ENCODE assay signal across 7 mouse cellular contexts in genomic region chr12:31444131-31444546, GRCm38 (mm10). TPM values are rescaled to one million over a fixed set of nuclear protein-coding genes. Genes with fewer than 3 reads are reported as not detected.
DNase-seq lines count a peak whose midpoint lies in the region; ATAC-seq and TF ChIP-seq lines count a peak whose summit lies in the region.

No protein-coding gene starts in this region.

- H3K4me1 ChIP-seq in CH12.LX (ENCODE audit: control insufficient read depth in 1 of 2, insufficient read depth in 2 of 2) = peaks cover 2 to 15% of the 10 kb centered on the region in 2 experiments; a peak in 2 of 4 replicates
- H3K4me1 ChIP-seq in forebrain, postnatal 0 days (ENCODE audit: insufficient read depth) = no peaks in the 10 kb centered on the region
- H3K4me1 ChIP-seq in limb, embryonic 13.5 days = peaks cover 21% of the 10 kb centered on the region
- H3K4me1 ChIP-seq in midbrain, postnatal 0 days (ENCODE audit: insufficient read depth, low read length) = no peaks in the 10 kb centered on the region

- H3K27ac ChIP-seq in CH12.LX (ENCODE audit: insufficient read depth, low read depth) = no peak overlapping the region
- no peak overlapping the region for H3K27ac ChIP-seq in forebrain, postnatal 0 days (ENCODE audit: low read depth, low read length)
- no peak overlapping the region for H3K27ac ChIP-seq in limb, embryonic 13.5 days
- H3K27ac ChIP-seq in midbrain, postnatal 0 days (ENCODE audit: low read depth, low read length) = no peak overlapping the region

- TF ChIP-seq CTCF in CH12.LX (conservative IDR thresholded peaks at IDR 0.05 in 1 of 2, IDR thresholded peaks at IDR 0.05 in 1 of 2; ENCODE audit: low read depth in 2 of 2, low read length in 2 of 2) = no peak
- no peak for TF ChIP-seq CTCF in forebrain, postnatal 0 days (IDR thresholded peaks at IDR 0.05; ENCODE audit: low read depth)
- peak; percentile 33 for TF ChIP-seq CTCF in midbrain, postnatal 0 days (IDR thresholded peaks at IDR 0.05)

- in situ Hi-C loops in CH12.LX (cut with MboI; ENCODE audit: low pct_ligation_motif_present, low pct_unique_long_range_greater_than_20kb, low sequenced_read_pairs) = no loop called here

- no peaks in the 10 kb centered on the region for H3K27me3 ChIP-seq in CH12.LX (replicated peaks)
- H3K27me3 ChIP-seq in forebrain, postnatal 0 days (ENCODE audit: insufficient read depth, low read length) = no peaks in the 10 kb centered on the region
- peaks cover 9% of the 10 kb centered on the region for H3K27me3 ChIP-seq in limb, embryonic 13.5 days
- H3K27me3 ChIP-seq in midbrain, postnatal 0 days (ENCODE audit: insufficient read depth, low read length) = peaks cover 4% of the 10 kb centered on the region; the same call in 1 of the 2 replicates

- no peak overlapping the region for H3K9ac ChIP-seq in CH12.LX (ENCODE audit: insufficient read depth, low read depth)
- no peak overlapping the region for H3K9ac ChIP-seq in forebrain, postnatal 0 days
- no peak overlapping the region for H3K9ac ChIP-seq in limb, embryonic 13.5 days
- H3K9ac ChIP-seq in midbrain, postnatal 0 days (replicated peaks; ENCODE audit: low read length, poor library complexity, severe bottlenecking) = no peak overlapping the region

- no peaks in the 10 kb centered on the region for H3K79me2 ChIP-seq in CH12.LX (replicated peaks; ENCODE audit: control insufficient read depth, extremely low read depth, insufficient read depth, poor library complexity, severe bottlenecking)

- WGBS in forebrain, postnatal 0 days = 1% methylated on average over 11 of the region's 11 CpGs
- under 1% methylated on average over 11 of the region's 11 CpGs for whole genome bisulfite sequencing in limb, embryonic 13.5 days
- WGBS in midbrain, postnatal 0 days = 2% methylated on average over 11 of the region's 11 CpGs

- peak overlapping the region in 1 of 3 experiments; percentile 35 for H3K4me3 ChIP-seq in CH12.LX (replicated peaks in 1 of 3; ENCODE audit: low read depth in 2 of 3, low read length in 2 of 3, poor library complexity in 1 of 3)
- H3K4me3 ChIP-seq in forebrain, postnatal 0 days (ENCODE audit: low read depth, low read length) = peak overlapping the region; percentile 0; the same call in 1 of the 2 replicates
- H3K4me3 ChIP-seq in limb, embryonic 13.5 days = peak overlapping the region; percentile 19
- H3K4me3 ChIP-seq in midbrain, postnatal 0 days (ENCODE audit: low read depth, low read length) = peak overlapping the region; percentile 28

- no peak for DNase-seq in CH12.LX (ENCODE audit: extremely low read depth)
- DNase-seq in WW6 (ENCODE audit: low read depth, low spot score) = peak; percentile 18
- DNase-seq in forebrain, postnatal 0 days = peak; percentile 6
- peak; percentile 53 for DNase-seq in midbrain, postnatal 0 days (ENCODE audit: low spot score)
- no peak for DNase-seq in spleen, postnatal 4 days (ENCODE audit: low spot score in 2 of 2)
- DNase-seq in natural killer cell, adult 2 months (ENCODE audit: low spot score in 2 of 2) = no peak

- no peaks in the 10 kb centered on the region for H3K9me3 ChIP-seq in CH12.LX (replicated peaks; ENCODE audit: low read length)
- H3K9me3 ChIP-seq in forebrain, postnatal 0 days (ENCODE audit: low read length) = no peaks in the 10 kb centered on the region
- H3K9me3 ChIP-seq in limb, embryonic 13.5 days = no peaks in the 10 kb centered on the region
- no peaks in the 10 kb centered on the region for H3K9me3 ChIP-seq in midbrain, postnatal 0 days (ENCODE audit: low read length)

- no peak for TF ChIP-seq RAD21 in CH12.LX (IDR thresholded peaks at IDR 0.05; ENCODE audit: low read depth, low read length)

- no peaks in the 10 kb centered on the region for H3K36me3 ChIP-seq in CH12.LX (replicated peaks in 1 of 2; ENCODE audit: control insufficient read depth in 1 of 2, insufficient read depth in 1 of 2, low read length in 1 of 2)
- no peaks in the 10 kb centered on the region for H3K36me3 ChIP-seq in forebrain, postnatal 0 days (ENCODE audit: insufficient read depth)
- no peaks in the 10 kb centered on the region for H3K36me3 ChIP-seq in limb, embryonic 13.5 days
- no peaks in the 10 kb centered on the region for H3K36me3 ChIP-seq in midbrain, postnatal 0 days (ENCODE audit: insufficient read depth, low read length)

- dilution Hi-C loops in CH12.LX (cut with MboI; ENCODE audit: extremely low pct_ligation_motif_present, extremely low pct_unique_long_range_greater_than_20kb, low sequenced_read_pairs) = no loop called here

- TF ChIP-seq POLR2A in CH12.LX (IDR thresholded peaks at IDR 0.05; ENCODE audit: low read depth, low read length) = no peak

- peak; percentile 65 for ATAC-seq in forebrain, postnatal 0 days
- ATAC-seq in limb, embryonic 13.5 days (ENCODE audit: low FRiP score, low read depth) = peak; percentile 92
- ATAC-seq in midbrain, postnatal 0 days (ENCODE audit: low FRiP score) = peak; percentile 65

- TF ChIP-seq EP300 in CH12.LX (IDR thresholded peaks at IDR 0.05; ENCODE audit: low read length) = no peak

- H3K4me2 ChIP-seq in CH12.LX (ENCODE audit: insufficient read depth, low read depth, poor library complexity, severe bottlenecking) = peak overlapping the region; percentile 52
- H3K4me2 ChIP-seq in forebrain, postnatal 0 days (ENCODE audit: low read depth) = peak overlapping the region; percentile 43
- H3K4me2 ChIP-seq in limb, embryonic 13.5 days (replicated peaks) = peak overlapping the region; percentile 55
- peak overlapping the region; percentile 58 for H3K4me2 ChIP-seq in midbrain, postnatal 0 days (ENCODE audit: low read depth, low read length, poor library complexity, severe bottlenecking)

TF ChIP-seq in CH12.LX, 34 proteins besides CTCF, POLR2A, EP300 and RAD21:
- peak; percentile 52; the same call in 1 of the 2 replicates for TF ChIP-seq MXI1 (IDR thresholded peaks at IDR 0.05; ENCODE audit: low read depth, low read length)
- 0 out of 2 replicates have a peak, but pooled peaks have one; percentile 11 for TF ChIP-seq MYC (IDR thresholded peaks at IDR 0.05; ENCODE audit: low read depth, low read length)
- TF ChIP-seq CHD1 (IDR thresholded peaks at IDR 0.05; ENCODE audit: low read depth, low read length) = no peak

RNA-seq across cellular contexts. Expression of gene Slc26a3, which starts 53.5 kb away (rescaled TPM):
- not detected in 2 replicates for total RNA-seq in CH12.LX (2012; rRNA removed)
- not detected in 2 replicates for total RNA-seq in CH12.LX (2014; rRNA removed)
- not detected in 2 replicates for polyA plus RNA-seq in CH12.LX (2012; ENCODE audit: insufficient read length, low read depth)
- total RNA-seq in forebrain, postnatal 0 days (2014; rRNA removed) = 0.46 TPM in 1 of 2 replicates, not detected in the other
- 0.14 TPM in 1 of 2 replicates, not detected in the other for polyA plus RNA-seq in forebrain, postnatal 0 days (2015; fragmentation: Nextera tagmentation; extraction: Ambion mirVana)
- 0.05 TPM in 1 of 2 replicates, not detected in the other for polyA plus RNA-seq in limb, embryonic 13.5 days (2015; fragmentation: Nextera tagmentation; extraction: Ambion mirVana)
- 0.19 TPM in 1 of 2 replicates, not detected in the other for total RNA-seq in midbrain, postnatal 0 days (2014; rRNA removed)
- polyA plus RNA-seq in midbrain, postnatal 0 days (2015; fragmentation: Nextera tagmentation; extraction: Ambion mirVana) = 0.07 and 0.15 TPM in 2 replicates

RNA-seq across cellular contexts. Expression of gene Cbll1, which starts 55.3 kb away (rescaled TPM):
- total RNA-seq in CH12.LX (2012; rRNA removed) = 4.5 TPM in 2 replicates
- 4.6 and 5.2 TPM in 2 replicates for total RNA-seq in CH12.LX (2014; rRNA removed)
- polyA plus RNA-seq in CH12.LX (2012; ENCODE audit: insufficient read length, low read depth) = 16.4 and 18.8 TPM in 2 replicates
- 19.1 and 25.9 TPM in 2 replicates for total RNA-seq in forebrain, postnatal 0 days (2014; rRNA removed)
- 18.1 and 22.5 TPM in 2 replicates for polyA plus RNA-seq in forebrain, postnatal 0 days (2015; fragmentation: Nextera tagmentation; extraction: Ambion mirVana)
- polyA plus RNA-seq in limb, embryonic 13.5 days (2015; fragmentation: Nextera tagmentation; extraction: Ambion mirVana) = 13.6 and 14.4 TPM in 2 replicates
- total RNA-seq in midbrain, postnatal 0 days (2014; rRNA removed) = 19.5 and 25.2 TPM in 2 replicates
- polyA plus RNA-seq in midbrain, postnatal 0 days (2015; fragmentation: Nextera tagmentation; extraction: Ambion mirVana) = 17.4 and 17.7 TPM in 2 replicates

Comparison
In these comparisons a context has a peak if more than half of its experiments do, and no peak if none do; other contexts are left out.
1. DNase-seq: peak in WW6 (single experiment), forebrain, postnatal 0 days (single experiment) and midbrain, postnatal 0 days (single experiment); none in CH12.LX (single experiment), spleen, postnatal 4 days (0 of 2) and natural killer cell, adult 2 months (0 of 2).
2. Peak in every context shown above with its lines, with median percentiles within 50 percentile points of each other: H3K4me2 ChIP-seq and ATAC-seq.